Comparison of ENCODE assay signal across 8 mouse cellular contexts in the genomic region with DNA sequence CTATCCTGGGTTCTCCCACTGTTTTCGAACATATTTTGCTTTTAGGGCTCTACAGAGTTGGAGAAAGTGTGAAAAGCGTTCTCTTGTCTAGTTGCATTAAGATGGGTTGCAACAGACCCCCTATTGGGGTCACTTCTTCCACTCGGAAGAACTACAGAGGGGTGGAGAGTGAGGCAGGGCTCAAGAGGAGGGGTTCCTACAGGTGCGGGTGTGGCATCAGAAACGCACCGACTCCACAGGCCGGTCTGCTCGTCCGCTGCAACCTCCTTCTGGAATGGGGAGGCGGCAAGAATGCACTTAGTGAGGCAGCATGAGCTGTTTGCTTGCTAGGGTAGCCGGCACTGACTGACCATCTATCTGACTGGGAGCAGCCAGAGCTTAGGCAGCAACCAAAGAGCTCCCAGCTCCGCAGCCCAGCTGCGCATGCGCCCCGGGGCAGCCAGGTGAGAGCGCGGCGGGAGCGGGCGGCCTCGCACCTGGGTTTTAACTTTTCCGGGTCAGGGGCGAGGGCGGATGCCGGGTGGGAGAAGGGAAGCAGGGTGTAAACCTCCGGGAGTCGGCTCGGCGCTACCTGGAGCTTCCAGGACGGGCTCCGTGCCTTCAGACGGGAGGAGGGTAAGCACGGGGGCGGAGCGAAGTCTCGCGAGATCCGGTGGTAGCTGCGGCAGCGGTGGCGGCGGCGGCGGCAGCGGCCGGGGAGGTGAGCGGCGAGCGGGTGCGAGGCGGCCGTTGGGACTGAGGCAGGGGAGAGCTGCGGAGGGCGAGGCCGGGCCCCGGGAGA. TPM values are rescaled to one million over a fixed set of nuclear protein-coding genes. Genes with fewer than 3 reads are reported as not detected.
DNase-seq lines count a peak whose midpoint lies in the region; ATAC-seq lines count a peak whose summit lies in the region.

A gene (plus strand): TSS at position 627 of the 781 bp plus-strand sequence.

- no peaks in the 10 kb centered on the region for H3K9me3 ChIP-seq in embryonic facial prominence, embryonic 11.5 days (replicated peaks; ENCODE audit: control insufficient read depth, low read length)
- H3K9me3 ChIP-seq in limb, embryonic 10.5 days (replicated peaks), result no peaks in the 10 kb centered on the region
- no peaks in the 10 kb centered on the region for H3K9me3 ChIP-seq in midbrain, embryonic 12.5 days

- WGBS in embryonic facial prominence, embryonic 11.5 days, result under 1% methylated on average over 47 of the region's 56 CpGs
- 1% methylated on average over 52 of the region's 56 CpGs for WGBS in limb, embryonic 10.5 days
- 2% methylated on average over 43 of the region's 56 CpGs for WGBS in midbrain, embryonic 12.5 days

- peak within 1 kb of the TSS; percentile 87 for H3K4me3 ChIP-seq in embryonic facial prominence, embryonic 11.5 days (ENCODE audit: low read depth, low read length)
- peak within 1 kb of the TSS; percentile 94 for H3K4me3 ChIP-seq in limb, embryonic 10.5 days
- H3K4me3 ChIP-seq in midbrain, embryonic 12.5 days, result peak within 1 kb of the TSS; percentile 91

- no peaks in the 10 kb centered on the region for H3K4me1 ChIP-seq in embryonic facial prominence, embryonic 11.5 days (ENCODE audit: control insufficient read depth, insufficient read depth, low read length)
- peaks cover 13% of the 10 kb centered on the region for H3K4me1 ChIP-seq in limb, embryonic 10.5 days
- 0 out of 2 replicates have a peak, but pooled peaks cover 18% of the 10 kb centered on the region for H3K4me1 ChIP-seq in midbrain, embryonic 12.5 days

- peak within 1 kb of the TSS; percentile 82 for H3K4me2 ChIP-seq in embryonic facial prominence, embryonic 11.5 days (ENCODE audit: low read depth, low read length)
- H3K4me2 ChIP-seq in midbrain, embryonic 12.5 days (replicated peaks), result peak within 1 kb of the TSS; percentile 70

- H3K27me3 ChIP-seq in embryonic facial prominence, embryonic 11.5 days (ENCODE audit: control insufficient read depth, insufficient read depth, low read length), result no peaks in the 10 kb centered on the region
- H3K27me3 ChIP-seq in limb, embryonic 10.5 days (ENCODE audit: low read depth, poor library complexity, severe bottlenecking), result no peaks in the 10 kb centered on the region
- H3K27me3 ChIP-seq in midbrain, embryonic 12.5 days, result no peaks in the 10 kb centered on the region

- H3K9ac ChIP-seq in embryonic facial prominence, embryonic 11.5 days (replicated peaks; ENCODE audit: low read length), result peak within 1 kb of the TSS; percentile 94
- peak within 1 kb of the TSS; percentile 90 for H3K9ac ChIP-seq in midbrain, embryonic 12.5 days (replicated peaks)

- peak; percentile 78 for ATAC-seq in embryonic facial prominence, embryonic 11.5 days (replicated peaks; ENCODE audit: insufficient number of reproducible peaks, low FRiP score, low TSS enrichment, low read depth)
- ATAC-seq in midbrain, embryonic 12.5 days (ENCODE audit: low FRiP score, low read depth), result peak; percentile 93

- DNase-seq in 3134 (ENCODE audit: extremely low read depth, insufficient read length, low spot score), result peak; percentile 93
- peak; percentile 92 for DNase-seq in adrenal gland, postnatal 25 days
- DNase-seq in embryonic facial prominence, embryonic 11.5 days (ENCODE audit: low spot score), result peak; percentile 85
- peak; percentile 99 for DNase-seq in heart, adult 11 months
- DNase-seq in kidney, adult 11 months, result peak; percentile 91
- DNase-seq in limb, embryonic 10.5 days (ENCODE audit: low spot score), result peak; percentile 91
- DNase-seq in skeletal muscle tissue, adult 2 months (ENCODE audit: low read depth, low spot score), result peak; percentile 89

- H3K36me3 ChIP-seq in embryonic facial prominence, embryonic 11.5 days (replicated peaks; ENCODE audit: control insufficient read depth, insufficient read depth, low read depth, low read length), result no peaks in the 10 kb centered on the region
- H3K36me3 ChIP-seq in limb, embryonic 10.5 days, result no peaks in the 10 kb centered on the region
- H3K36me3 ChIP-seq in midbrain, embryonic 12.5 days, result no peaks in the 10 kb centered on the region

- peak within 1 kb of the TSS; percentile 77 for H3K27ac ChIP-seq in embryonic facial prominence, embryonic 11.5 days (replicated peaks; ENCODE audit: low read depth, low read length)
- H3K27ac ChIP-seq in limb, embryonic 10.5 days, result peak within 1 kb of the TSS; percentile 98
- H3K27ac ChIP-seq in midbrain, embryonic 12.5 days (replicated peaks), result peak within 1 kb of the TSS; percentile 58

RNA-seq across cellular contexts. Expression of the gene that starts here (rescaled TPM):
- 36.9 and 49.1 TPM in 2 replicates for total RNA-seq in adrenal gland, postnatal 25 days (2021)
- 25.2 and 26.2 TPM in 2 replicates for polyA plus RNA-seq in embryonic facial prominence, embryonic 11.5 days (2014; fragmentation: Nextera tagmentation; extraction: Ambion mirVana)
- 17.1 and 21.3 TPM in 2 replicates for polyA plus RNA-seq in limb, embryonic 10.5 days (2016; fragmentation: Nextera tagmentation; extraction: Ambion mirVana)
- polyA plus RNA-seq in midbrain, embryonic 12.5 days (2016; fragmentation: Nextera tagmentation; extraction: Ambion mirVana), result 15.2 and 16.0 TPM in 2 replicates

Comparison
In these comparisons a context has a peak if more than half of its experiments do, and no peak if none do; other contexts are left out.
1. Peak in every context shown above with its lines: DNase-seq, ATAC-seq, H3K4me3 ChIP-seq and H3K27ac ChIP-seq.